Mouse (Mus musculus): ENCODE measurements around the gene Sdk1.

Gene Sdk1

DNA sequence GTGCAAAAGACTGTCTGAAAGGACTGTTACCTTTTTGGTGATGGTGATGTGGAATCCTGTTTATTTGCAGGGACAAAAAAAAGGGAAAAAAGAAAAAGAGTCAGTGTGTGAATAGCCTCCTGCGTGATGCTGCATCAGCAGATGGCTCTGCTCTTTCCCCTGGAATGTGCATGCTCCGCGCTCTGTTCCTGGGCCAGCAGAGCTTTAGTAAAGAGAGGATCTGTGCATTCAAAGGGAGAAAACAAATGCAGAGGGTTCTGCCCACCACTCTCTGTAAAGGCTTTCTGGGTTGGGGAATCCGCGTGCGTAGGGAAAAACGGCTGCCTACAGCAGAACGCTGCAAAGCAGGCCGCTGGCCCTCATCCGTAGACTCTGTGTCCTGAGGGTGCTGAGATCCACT lies 644.7 kb downstream of the Sdk1 start:
- DNase-seq (ENCODE audit: low read depth, low spot score) = peak; percentile 34

DNA sequence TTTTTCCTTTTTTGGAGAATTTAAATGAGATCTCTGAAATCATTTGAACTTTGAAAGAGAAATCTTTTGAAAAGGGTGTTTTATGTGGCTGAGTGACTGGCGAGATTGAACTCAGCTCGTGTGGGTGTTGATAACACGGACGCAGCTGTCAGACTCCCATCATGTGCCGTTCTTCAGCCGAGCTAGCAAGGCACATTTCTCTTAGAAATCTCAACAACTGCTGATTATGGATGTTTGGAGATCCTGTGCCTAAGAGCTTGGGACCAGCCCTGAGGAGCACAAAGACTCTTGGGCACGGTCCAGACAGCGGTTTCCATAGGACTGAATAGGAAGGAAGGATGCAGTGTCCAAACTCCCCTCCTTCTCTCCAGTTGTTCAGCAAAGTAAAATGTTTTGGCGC lies 648.5 kb downstream of the Sdk1 start:
- DNase-seq (ENCODE audit: low read depth, low spot score) = peak; percentile 39

- DNase-seq (ENCODE audit: low read depth, low spot score) = no peak
These were observed 655.1 kb downstream of the Sdk1 start for GRCm38 (mm10) chr5:141896402-141896801.

DNA sequence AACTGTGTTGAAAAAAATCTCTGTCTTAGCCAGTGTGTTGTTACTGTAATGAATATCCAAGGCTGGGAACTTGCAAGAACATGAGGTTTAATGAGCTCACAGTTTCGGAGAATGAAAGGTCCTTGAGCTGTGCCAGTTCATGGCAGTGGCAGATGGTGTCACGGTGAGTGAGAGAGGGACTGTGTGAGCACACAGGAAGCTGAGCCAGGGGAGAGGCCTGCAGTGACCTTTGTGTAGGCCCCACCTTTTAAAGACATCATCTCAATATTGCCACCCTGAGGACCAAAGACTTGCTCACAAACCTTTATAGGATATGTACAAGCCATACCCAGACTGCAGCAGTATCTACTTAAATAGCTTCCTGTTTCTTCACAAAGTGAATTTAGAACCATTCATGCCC lies 656.2 kb downstream of the Sdk1 start:
- no peak for DNase-seq (ENCODE audit: low read depth, low spot score)

GRCm38 (mm10) chr5:141899751-141900150 lies 658.5 kb downstream of the Sdk1 start:
- DNase-seq (ENCODE audit: low read depth, low spot score) = no peak

DNA sequence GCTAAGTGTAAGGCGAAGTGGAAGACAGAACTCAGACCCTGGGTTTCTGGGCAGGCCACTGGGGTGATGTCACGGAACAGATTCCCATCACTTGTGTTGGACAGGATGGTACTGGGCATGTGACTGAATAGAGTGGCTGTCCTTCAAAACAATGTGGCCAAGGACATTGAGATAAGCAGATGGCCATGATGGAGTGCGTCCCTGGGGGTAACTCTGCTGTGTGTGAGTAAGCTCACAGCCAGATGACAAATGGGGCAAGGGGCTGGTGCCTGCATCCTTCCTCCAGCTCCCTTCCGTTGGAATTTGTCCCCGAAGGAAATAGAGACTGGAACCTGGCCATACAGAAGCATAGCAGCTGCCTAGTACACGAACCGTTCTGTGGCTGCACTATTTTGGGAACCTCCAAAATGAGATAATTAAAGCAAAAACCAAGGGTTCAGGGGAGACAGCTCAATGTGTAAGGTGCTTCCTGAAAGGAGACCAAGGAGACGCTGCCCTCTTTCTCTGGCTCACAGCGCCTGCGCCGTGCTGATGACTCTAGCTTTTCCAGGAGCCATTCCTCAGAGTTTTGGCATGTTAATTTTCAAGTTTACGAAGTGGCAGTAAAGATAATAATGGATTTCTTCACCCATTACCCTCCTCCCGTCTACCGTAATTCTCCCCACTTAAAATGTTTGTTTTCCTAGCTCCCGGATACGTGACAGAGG lies 661.4 kb downstream of the Sdk1 start:
- peak; percentile 13 for DNase-seq (ENCODE audit: low read depth, low spot score)

- no peak for DNase-seq (ENCODE audit: low read depth, low spot score)
These were observed 669.2 kb downstream of the Sdk1 start for GRCm38 (mm10) chr5:141910444-141910843.

- no peak for DNase-seq (ENCODE audit: low read depth, low spot score)
These were observed 669.6 kb downstream of the Sdk1 start for GRCm38 (mm10) chr5:141910886-141911285.

GRCm38 (mm10) chr5:141912881-141913280 lies 671.6 kb downstream of the Sdk1 start:
- DNase-seq (ENCODE audit: low read depth, low spot score) = no peak

DNA sequence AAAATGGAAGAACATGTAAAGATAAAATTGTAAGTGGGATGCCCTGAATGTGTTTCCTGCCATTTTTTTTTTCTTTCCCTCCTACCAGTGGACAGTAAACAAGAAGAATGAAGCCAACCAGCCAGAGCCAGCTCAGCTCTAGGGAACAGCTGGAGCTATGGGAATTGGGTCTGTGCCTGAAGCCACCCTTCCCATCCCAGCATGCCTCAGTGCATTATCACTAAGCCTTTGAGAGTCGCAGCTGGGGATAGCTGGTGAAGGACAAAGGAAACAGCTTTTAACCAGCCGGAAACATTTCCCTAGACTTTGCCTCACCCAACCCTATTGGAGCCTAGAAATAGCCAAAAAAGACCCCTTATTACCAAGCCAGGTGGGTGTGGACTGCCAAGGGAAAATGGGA lies 675.7 kb downstream of the Sdk1 start:
- peak; percentile 53 for DNase-seq (ENCODE audit: low read depth, low spot score)

GRCm38 (mm10) chr5:141939000-141939399 lies 697.7 kb downstream of the Sdk1 start:
- peak; percentile 57 for DNase-seq (ENCODE audit: low read depth, low spot score)

- no peak for DNase-seq (ENCODE audit: low read depth, low spot score)
These were observed 699.3 kb downstream of the Sdk1 start for GRCm38 (mm10) chr5:141940636-141941035.

DNA sequence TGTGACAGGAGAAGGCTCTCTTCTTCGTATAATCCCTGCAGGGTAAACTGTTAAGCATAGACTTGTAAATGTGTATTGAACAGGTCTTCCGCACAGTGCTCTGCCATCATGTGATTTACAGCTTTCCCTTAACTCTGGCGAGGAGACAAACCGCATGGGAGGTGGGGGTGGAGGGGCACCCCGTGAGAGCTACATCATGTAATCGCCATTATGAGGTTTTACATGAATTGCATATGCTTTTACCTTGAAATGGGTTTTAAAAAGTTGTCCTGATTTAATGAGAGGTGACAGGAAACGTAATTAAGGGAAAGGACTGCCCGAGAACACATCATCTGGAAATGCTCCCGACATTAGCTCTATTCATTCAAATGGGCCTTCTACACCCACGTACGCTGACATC lies 709.5 kb downstream of the Sdk1 start:
- no peak for DNase-seq (ENCODE audit: low read depth, low spot score)

DNA sequence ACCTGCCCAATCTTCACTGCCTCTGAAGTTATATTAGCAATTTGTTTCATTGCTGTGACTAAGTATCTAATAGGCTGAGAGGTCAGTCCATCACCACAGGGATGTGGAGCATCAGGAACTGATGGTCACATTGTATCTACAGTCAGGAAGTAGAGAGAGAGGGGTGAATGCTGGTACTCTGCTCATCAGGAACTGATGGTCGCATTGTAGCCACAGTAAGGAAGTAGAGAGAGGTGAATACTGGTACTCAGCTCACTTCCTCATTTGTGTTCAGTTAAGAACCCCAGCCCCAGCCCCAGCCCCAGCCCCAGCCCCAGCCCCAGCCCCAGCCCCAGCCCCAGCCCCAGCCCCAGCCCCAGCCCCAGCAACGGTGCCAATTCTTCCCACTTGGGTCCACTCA lies 711.0 kb downstream of the Sdk1 start:
- DNase-seq (ENCODE audit: low read depth, low spot score) = no peak

DNA sequence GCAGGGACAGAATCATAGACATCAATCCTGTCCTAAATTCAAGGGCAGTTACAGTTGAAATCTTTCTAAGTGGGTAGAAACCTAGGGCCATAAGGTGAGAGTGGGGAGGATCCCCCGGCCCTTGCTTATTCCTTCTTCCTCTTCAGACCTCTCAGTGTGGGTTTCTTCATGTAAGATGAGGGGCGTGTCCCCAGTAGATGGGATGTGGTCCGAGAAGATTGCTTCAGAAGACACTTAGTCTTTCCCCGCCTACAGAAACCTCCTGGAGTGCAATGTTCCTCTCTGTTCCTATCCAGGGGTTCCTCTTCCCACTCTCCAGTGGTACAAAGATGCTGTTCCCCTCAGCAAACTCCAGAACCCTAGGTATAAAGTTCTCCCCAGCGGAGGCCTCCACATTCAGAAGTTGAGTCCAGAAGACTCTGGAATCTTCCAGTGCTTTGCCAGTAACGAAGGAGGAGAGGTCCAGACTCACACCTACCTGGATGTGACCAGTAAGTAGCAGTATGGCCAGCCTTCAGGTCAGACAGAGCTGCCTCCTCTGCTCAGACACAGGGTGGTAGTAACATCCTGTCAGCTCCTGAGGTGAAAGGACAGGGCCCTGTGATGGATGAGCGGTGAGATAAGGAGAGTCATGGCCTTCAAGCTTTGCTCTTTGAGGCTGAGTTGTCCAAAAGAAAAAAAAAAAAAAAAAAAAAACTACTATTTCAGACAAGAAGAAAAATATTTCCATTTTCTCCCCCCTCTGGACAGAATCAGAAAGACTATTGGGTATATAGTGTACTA lies 711.6 kb downstream of the Sdk1 start:
- no peak for DNase-seq (ENCODE audit: low read depth, low spot score)

- DNase-seq (ENCODE audit: low read depth, low spot score) = no peak
These were observed 729.8 kb downstream of the Sdk1 start for GRCm38 (mm10) chr5:141971071-141971470.

DNA sequence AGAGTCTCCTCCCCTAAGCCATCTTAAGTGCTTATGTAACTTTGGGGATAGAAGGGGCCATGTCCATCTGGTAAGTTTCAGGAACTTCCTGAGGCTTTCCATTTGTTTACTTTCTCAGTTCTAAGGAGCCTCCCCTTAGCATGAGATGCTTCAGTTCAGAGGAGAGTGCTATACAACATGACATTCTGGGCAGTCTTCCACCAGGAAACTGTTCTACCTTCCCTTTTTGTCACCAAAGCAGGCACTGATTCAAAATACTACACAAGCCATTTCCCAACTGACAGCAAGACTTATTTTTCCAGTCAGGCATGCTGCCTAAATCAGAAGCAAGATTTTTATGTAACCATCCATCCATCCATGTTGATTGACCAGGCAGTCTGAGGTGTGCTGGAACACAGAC lies 738.2 kb downstream of the Sdk1 start:
- DNase-seq (ENCODE audit: low read depth, low spot score) = no peak

- DNase-seq (ENCODE audit: low read depth, low spot score) = no peak
These were observed 739.5 kb downstream of the Sdk1 start for GRCm38 (mm10) chr5:141980746-141981145.

GRCm38 (mm10) chr5:141984322-141984721 lies 743.0 kb downstream of the Sdk1 start:
- peak; percentile 26 for DNase-seq (ENCODE audit: low read depth, low spot score)

DNA sequence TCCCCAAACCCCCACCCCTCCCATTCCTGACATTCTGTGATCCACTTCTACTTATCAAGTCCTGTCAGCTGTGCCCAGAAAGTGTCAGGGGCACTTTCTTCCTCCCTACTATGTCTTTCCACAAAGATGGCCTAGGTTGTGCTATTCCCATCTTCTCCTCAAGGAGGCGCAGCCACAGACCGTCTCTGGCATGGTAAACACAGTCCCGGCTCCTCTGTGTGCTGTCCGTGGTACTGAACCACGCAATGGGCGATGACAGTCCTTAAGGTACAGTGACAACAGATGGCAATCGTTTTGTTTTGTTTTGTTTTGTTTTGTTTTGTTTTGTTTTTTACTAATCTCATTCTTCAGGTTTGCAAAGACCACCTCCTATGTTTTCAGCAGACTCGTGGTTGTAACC lies 743.7 kb downstream of the Sdk1 start:
- no peak for DNase-seq (ENCODE audit: low read depth, low spot score)

- no peak for DNase-seq (ENCODE audit: low read depth, low spot score)
These were observed 744.3 kb downstream of the Sdk1 start for GRCm38 (mm10) chr5:141985551-141985950.

GRCm38 (mm10) chr5:141987287-141987799 lies 746.1 kb downstream of the Sdk1 start:
- DNase-seq (ENCODE audit: low read depth, low spot score) = no peak

- DNase-seq (ENCODE audit: low read depth, low spot score) = no peak
These were observed 747.4 kb downstream of the Sdk1 start for GRCm38 (mm10) chr5:141988685-141989084.
